Mouse (Mus musculus) midbrain, embryonic 11.5 days (tissue): ENCODE measurements around the gene Gnaq. TPM values are rescaled to one million over a fixed set of nuclear protein-coding genes. Genes with fewer than 3 reads are reported as not detected.
A peak's percentile ranks its signal among the peaks of the same experiment; 100 is the strongest.

Source experiments
- ATAC-seq: fragments of 200-750 bp; cut with Nextera tagmentation; 2 replicates; pipeline ENCODE4 v1.8.0; 2017; ENCODE audit warnings: moderate TSS enrichment, moderate library complexity; ENCODE audit not compliant: low FRiP score
- DNase-seq: peaks from one replicate; pipeline ENCODE4 v3.0.0; 2015; ENCODE audit warnings: low spot score; ENCODE audit errors: missing footprints
- H3K27ac ChIP-seq: fragments of 300-500 bp; sonication (generic); 2 replicates; pipeline ENCODE4 v1.5.1; 2014; ENCODE audit warnings: low read depth, low read length
- H3K27me3 ChIP-seq: fragments of 300-500 bp; sonication (generic); 2 replicates; pipeline ENCODE4 v1.6.1; 2014; ENCODE audit warnings: mild to moderate bottlenecking, low read length, moderate library complexity, mixed read lengths; ENCODE audit not compliant: control insufficient read depth, insufficient read depth
- H3K36me3 ChIP-seq: fragments of 300-500 bp; sonication (generic); 2 replicates; pipeline ENCODE4 v1.6.1; 2014; ENCODE audit warnings: mild to moderate bottlenecking, low read length, moderate library complexity, mixed read lengths; ENCODE audit not compliant: control insufficient read depth, insufficient read depth
- H3K4me1 ChIP-seq: fragments of 300-500 bp; sonication (generic); 2 replicates; pipeline ENCODE4 v1.6.1; 2014; ENCODE audit warnings: low read length; ENCODE audit not compliant: control insufficient read depth, insufficient read depth
- H3K4me2 ChIP-seq: fragments of 300-500 bp; sonication (generic); 2 replicates; pipeline ENCODE4 v1.6.1; 2014; ENCODE audit warnings: mild to moderate bottlenecking, moderate library complexity
- H3K4me3 ChIP-seq: fragments of 300-500 bp; sonication (generic); 2 replicates; pipeline ENCODE4 v1.5.1; 2014; ENCODE audit warnings: low read depth, low read length
- H3K9ac ChIP-seq: fragments of 300-500 bp; sonication (generic); 2 replicates; pipeline ENCODE4 v1.6.1; 2014; ENCODE audit warnings: low read length
- H3K9me3 ChIP-seq: fragments of 300-500 bp; sonication (generic); 2 replicates; pipeline ENCODE4 v1.6.1; 2016; ENCODE audit warnings: low read length; ENCODE audit not compliant: control insufficient read depth
- WGBS: fragments of 180-500 bp; shearing (Covaris S2); extraction: QIAGEN DNeasy Blood & Tissue Kit; methylation state at CpG from one replicate; pipeline ENCODE4 v1.1.7; 2014; 5-methylcytosine and 5-hydroxymethylcytosine counted together
- polyA plus RNA-seq: library from polyadenylated mRNA; unstranded; fragments of >200 nt; fragmentation: Nextera tagmentation; extraction: Ambion mirVana; gene quantifications from 2 replicates; pipeline ENCODE4 v1.2.1, GENCODE M21; 2014

The Gnaq gene
- polyA plus RNA-seq, 1 experiment from 2014 or later, result 24.0 TPM

- ATAC-seq (no peak), DNase-seq (no peak)
- Histone ChIP-seq H3K27me3 (no peaks in the 10 kb centered on the region), H3K4me2 (no peak overlapping the region), H3K4me3 (no peak overlapping the region), H3K27ac (no peak overlapping the region), H3K9ac (no peak overlapping the region), H3K9me3 (no peaks in the 10 kb centered on the region), H3K36me3 (0 out of 2 replicates have a peak, but pooled peaks cover 2% of the 10 kb centered on the region), H3K4me1 (no peaks in the 10 kb centered on the region)
- 82% methylated on average over 9 of the region's 9 CpGs for WGBS
Observed at GRCm38 (mm10) chr19:16337866-16338530, 205.4 kb downstream of the Gnaq start.

DNA sequence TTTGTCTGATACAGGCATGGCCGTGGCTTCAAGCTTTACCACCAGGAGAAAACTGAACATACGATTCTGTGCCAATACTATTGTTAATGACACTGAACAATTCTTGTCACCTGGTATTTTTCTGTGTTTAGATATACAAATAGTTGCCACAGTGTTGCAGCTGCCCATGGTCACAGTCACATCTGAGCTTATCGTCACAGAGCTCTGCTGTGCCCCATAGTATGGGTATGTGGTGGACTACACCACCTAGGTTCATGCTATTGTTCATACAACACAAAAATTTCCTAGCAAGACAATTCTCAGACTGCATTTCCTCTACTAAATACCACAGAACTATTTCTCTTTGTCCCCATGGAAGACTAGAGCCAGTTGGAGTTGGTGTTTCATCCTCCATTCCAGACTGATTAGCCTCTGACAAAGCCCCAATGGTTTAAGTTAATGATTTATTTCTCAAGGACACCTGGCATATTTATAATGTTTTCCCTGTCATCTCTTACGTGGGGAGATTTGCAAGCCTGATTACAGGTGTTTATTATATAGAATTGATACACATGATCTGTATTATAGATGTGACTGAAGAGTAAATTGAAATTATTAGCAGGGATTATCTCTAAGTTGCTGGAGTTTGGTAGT, 207.4 kb downstream of the Gnaq start:
- Histone ChIP-seq H3K4me3 (no peak overlapping the region), H3K27ac (no peak overlapping the region), H3K4me2 (no peak overlapping the region), H3K36me3 (0 out of 2 replicates have a peak, but pooled peaks cover 2% of the 10 kb centered on the region), H3K9ac (no peak overlapping the region), H3K27me3 (no peaks in the 10 kb centered on the region), H3K4me1 (no peaks in the 10 kb centered on the region), H3K9me3 (no peaks in the 10 kb centered on the region)
- ATAC-seq, result no peak
- WGBS, result 91% methylated on average over 4 of the region's 4 CpGs
- DNase-seq, result no peak

- Histone ChIP-seq H3K4me1 (no peaks in the 10 kb centered on the region), H3K27ac (no peak overlapping the region), H3K27me3 (no peaks in the 10 kb centered on the region), H3K9ac (no peak overlapping the region), H3K4me3 (no peak overlapping the region), H3K4me2 (no peak overlapping the region), H3K36me3 (no peaks in the 10 kb centered on the region), H3K9me3 (no peaks in the 10 kb centered on the region)
- DNase-seq (no peak), ATAC-seq (no peak)
- 69% methylated on average over 2 of the region's 2 CpGs for WGBS
Observed at GRCm38 (mm10) chr19:16342702-16343101, 210.1 kb downstream of the Gnaq start.

DNA sequence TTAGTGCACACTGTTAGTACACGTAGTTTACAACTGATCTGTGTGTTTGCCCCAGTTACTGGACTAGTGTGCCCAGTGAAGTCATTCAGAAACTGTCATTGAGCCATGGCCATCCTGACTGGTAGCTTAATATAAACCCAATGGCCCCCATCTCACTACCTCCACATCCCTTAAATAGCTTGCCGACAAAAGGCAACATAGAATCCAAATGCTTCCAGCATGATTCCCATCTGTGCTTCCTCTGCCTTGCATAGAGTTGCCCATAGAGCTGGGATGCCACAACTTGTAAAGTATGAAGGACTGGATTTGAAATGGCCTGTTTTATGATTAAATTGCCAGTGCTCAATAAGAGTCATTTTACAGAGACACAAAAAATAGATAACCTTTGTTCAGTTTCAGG, 212.9 kb downstream of the Gnaq start:
- Histone ChIP-seq H3K9ac (no peak overlapping the region), H3K36me3 (no peaks in the 10 kb centered on the region), H3K4me2 (no peak overlapping the region), H3K4me3 (no peak overlapping the region), H3K4me1 (no peaks in the 10 kb centered on the region), H3K27ac (no peak overlapping the region), H3K9me3 (no peaks in the 10 kb centered on the region), H3K27me3 (no peaks in the 10 kb centered on the region)
- 89% methylated on average over 2 of the region's 2 CpGs for WGBS
- no peak for ATAC-seq
- no peak for DNase-seq

DNA sequence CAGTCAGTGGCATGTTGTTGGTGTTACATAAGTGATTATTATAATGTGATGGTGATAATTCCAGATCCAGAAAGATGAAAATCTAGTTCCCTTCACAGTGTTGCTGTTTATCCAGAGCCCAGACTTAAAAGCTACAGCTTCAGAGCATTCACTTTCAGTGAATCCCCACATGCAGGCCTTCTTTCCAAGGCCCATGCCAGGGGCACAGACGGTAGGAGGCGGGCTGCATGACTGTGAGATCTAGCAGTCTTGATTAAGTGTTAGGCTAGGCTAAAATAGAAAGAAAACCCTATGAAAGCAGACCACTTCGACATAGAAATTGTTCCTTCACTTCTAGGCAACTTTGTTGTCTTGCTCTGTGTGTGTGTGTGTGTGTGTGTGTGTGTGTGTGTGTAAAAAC, 214.4 kb downstream of the Gnaq start:
- H3K4me3 ChIP-seq, result no peak overlapping the region
- no peaks in the 10 kb centered on the region for H3K36me3 ChIP-seq
- H3K4me2 ChIP-seq, result no peak overlapping the region
- H3K27me3 ChIP-seq, result no peaks in the 10 kb centered on the region
- ATAC-seq (no peak), DNase-seq (no peak)
- H3K9me3 ChIP-seq, result no peaks in the 10 kb centered on the region
- H3K27ac ChIP-seq, result no peak overlapping the region
- WGBS, result 96% methylated on average over 3 of the region's 3 CpGs
- H3K9ac ChIP-seq, result no peak overlapping the region
- H3K4me1 ChIP-seq, result no peaks in the 10 kb centered on the region

- no peaks in the 10 kb centered on the region for H3K27me3 ChIP-seq
- no peak overlapping the region for H3K27ac ChIP-seq
- DNase-seq (peak; percentile 89), ATAC-seq (peak; percentile 89)
- no peaks in the 10 kb centered on the region for H3K9me3 ChIP-seq
- no peaks in the 10 kb centered on the region for H3K36me3 ChIP-seq
- no peak overlapping the region for H3K4me2 ChIP-seq
- no peak overlapping the region for H3K9ac ChIP-seq
- no peaks in the 10 kb centered on the region for H3K4me1 ChIP-seq
- H3K4me3 ChIP-seq, result no peak overlapping the region
Observed at GRCm38 (mm10) chr19:16353701-16354136, 221.1 kb downstream of the Gnaq start.

DNA sequence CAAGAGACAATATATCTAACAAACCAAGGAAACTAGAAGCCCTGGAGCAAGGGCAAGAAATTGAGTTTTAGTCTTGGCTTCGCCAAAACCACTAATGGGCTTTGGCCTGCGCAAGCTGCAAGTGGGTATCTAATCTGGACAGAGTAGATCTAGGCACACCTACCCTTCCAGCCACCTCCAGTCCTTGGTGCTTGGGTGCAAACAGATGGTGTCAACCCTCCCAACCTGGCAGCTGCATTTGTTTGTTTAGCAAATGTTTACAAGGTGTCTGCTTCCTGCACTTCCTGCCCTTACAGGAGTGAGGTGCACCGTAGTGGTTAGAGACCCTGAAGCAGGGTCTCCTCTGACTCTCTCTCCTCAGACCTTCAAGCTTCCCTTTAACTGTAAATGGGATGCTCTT, 225.5 kb downstream of the Gnaq start:
- H3K9ac ChIP-seq, result no peak overlapping the region
- H3K9me3 ChIP-seq, result peaks cover 3% of the 10 kb centered on the region; the same call in 1 of the 2 replicates
- WGBS, result 96% methylated on average over 3 of the region's 3 CpGs
- no peaks in the 10 kb centered on the region for H3K4me1 ChIP-seq
- H3K4me2 ChIP-seq, result no peak overlapping the region
- no peaks in the 10 kb centered on the region for H3K27me3 ChIP-seq
- 0 out of 2 replicates have a peak, but pooled peaks cover 3% of the 10 kb centered on the region for H3K36me3 ChIP-seq
- DNase-seq, result no peak
- no peak overlapping the region for H3K4me3 ChIP-seq
- no peak for ATAC-seq
- no peak overlapping the region for H3K27ac ChIP-seq

DNA sequence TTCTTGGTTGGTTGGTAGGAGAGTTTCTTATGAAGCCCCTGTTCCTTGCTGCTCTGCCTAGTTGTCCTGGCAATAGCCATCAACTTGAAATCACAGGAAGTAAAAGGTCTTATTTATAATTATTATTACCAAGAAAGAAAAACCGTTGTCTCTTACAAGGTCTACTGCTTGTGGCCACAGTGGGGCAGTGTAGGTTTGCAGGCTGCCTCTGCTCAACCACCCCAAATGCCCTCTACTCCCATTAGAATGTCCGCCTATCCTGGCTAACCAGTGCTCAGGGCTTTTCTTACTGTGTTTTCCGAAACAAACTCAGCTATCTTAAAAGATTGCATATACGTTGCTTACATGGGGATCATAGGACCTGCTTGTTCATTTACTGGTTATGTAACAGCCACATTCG, 226.3 kb downstream of the Gnaq start:
- H3K9me3 ChIP-seq, result peaks cover 3% of the 10 kb centered on the region; the same call in 1 of the 2 replicates
- 71% methylated on average over 5 of the region's 5 CpGs for WGBS
- no peak for ATAC-seq
- H3K9ac ChIP-seq, result no peak overlapping the region
- no peak overlapping the region for H3K4me3 ChIP-seq
- no peaks in the 10 kb centered on the region for H3K4me1 ChIP-seq
- no peak overlapping the region for H3K27ac ChIP-seq
- H3K27me3 ChIP-seq, result no peaks in the 10 kb centered on the region
- no peak overlapping the region for H3K4me2 ChIP-seq
- H3K36me3 ChIP-seq, result 0 out of 2 replicates have a peak, but pooled peaks cover 3% of the 10 kb centered on the region
- no peak for DNase-seq

GRCm38 (mm10) chr19:16366465-16367063, 233.9 kb downstream of the Gnaq start:
- Histone ChIP-seq H3K36me3 (0 out of 2 replicates have a peak, but pooled peaks cover 3% of the 10 kb centered on the region), H3K27me3 (no peaks in the 10 kb centered on the region), H3K27ac (no peak overlapping the region), H3K9me3 (peaks cover 3% of the 10 kb centered on the region; the same call in 1 of the 2 replicates), H3K4me2 (no peak overlapping the region), H3K4me1 (peaks cover 2% of the 10 kb centered on the region; the same call in 1 of the 2 replicates), H3K9ac (no peak overlapping the region), H3K4me3 (no peak overlapping the region)
- WGBS, result 87% methylated on average over 7 of the region's 7 CpGs
- DNase-seq, result no peak
- ATAC-seq, result no peak
